Mouse (Mus musculus) hematopoietic stem cell, adult 5-6 weeks (primary cell): ENCODE results near the gene Tmem160. TPM values are rescaled to one million over a fixed set of nuclear protein-coding genes. Genes with fewer than 3 reads are reported as not detected.

Experiments
- ATAC-seq, 2 experiments: fragments of 125-278 bp in 1 of 2; replicated peaks in 1 of 2; 2 replicates each; pipeline ENCODE4 v1.8.0; 2016 to 2017; ENCODE audit warnings: inconsistent platforms in 2 of 2, mild to moderate bottlenecking in 2 of 2, moderate number of reproducible peaks in 2 of 2, low read depth in 1 of 2, moderate TSS enrichment in 1 of 2; ENCODE audit not compliant: low FRiP score in 2 of 2, poor library complexity in 2 of 2, severe bottlenecking in 2 of 2, insufficient read depth in 1 of 2, low TSS enrichment in 1 of 2
- total RNA-seq: library from RNA; stranded (forward); fragments of 172-1452, 232-1000 nt; gene quantifications from 2 replicates; pipeline ENCODE4 v1.2.3, GENCODE M21; 2017

Gene Tmem160
- total RNA-seq: 6.1 and 11.9 TPM in 2 replicates

DNA sequence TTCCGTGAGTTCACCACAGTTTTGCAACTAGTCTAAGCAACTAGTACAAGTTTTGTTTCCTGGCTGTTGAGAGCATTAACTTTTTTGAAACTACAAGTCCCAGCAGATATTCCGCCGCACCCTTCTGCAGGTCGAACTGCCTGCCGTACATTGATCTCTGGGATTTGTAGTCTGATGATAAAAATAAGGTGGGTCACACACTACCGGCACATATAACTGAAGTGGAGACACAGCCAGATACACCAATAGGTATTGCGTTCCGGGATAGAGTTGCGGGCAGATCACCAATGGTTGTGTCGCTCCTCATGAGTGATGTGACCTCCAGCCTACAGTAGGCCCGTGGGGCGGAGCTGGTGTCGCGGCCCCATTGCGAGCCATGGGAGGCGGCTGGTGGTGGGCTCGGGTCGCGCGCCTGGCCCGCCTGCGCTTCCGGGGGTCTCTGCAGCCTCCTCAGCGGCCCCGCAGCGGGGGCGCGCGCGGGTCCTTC, at the start of gene Tmem160:
Gene Tmem160 (plus strand): TSS at position 193 of the 487 bp plus-strand sequence.
- peak; percentile 100 for ATAC-seq

DNA sequence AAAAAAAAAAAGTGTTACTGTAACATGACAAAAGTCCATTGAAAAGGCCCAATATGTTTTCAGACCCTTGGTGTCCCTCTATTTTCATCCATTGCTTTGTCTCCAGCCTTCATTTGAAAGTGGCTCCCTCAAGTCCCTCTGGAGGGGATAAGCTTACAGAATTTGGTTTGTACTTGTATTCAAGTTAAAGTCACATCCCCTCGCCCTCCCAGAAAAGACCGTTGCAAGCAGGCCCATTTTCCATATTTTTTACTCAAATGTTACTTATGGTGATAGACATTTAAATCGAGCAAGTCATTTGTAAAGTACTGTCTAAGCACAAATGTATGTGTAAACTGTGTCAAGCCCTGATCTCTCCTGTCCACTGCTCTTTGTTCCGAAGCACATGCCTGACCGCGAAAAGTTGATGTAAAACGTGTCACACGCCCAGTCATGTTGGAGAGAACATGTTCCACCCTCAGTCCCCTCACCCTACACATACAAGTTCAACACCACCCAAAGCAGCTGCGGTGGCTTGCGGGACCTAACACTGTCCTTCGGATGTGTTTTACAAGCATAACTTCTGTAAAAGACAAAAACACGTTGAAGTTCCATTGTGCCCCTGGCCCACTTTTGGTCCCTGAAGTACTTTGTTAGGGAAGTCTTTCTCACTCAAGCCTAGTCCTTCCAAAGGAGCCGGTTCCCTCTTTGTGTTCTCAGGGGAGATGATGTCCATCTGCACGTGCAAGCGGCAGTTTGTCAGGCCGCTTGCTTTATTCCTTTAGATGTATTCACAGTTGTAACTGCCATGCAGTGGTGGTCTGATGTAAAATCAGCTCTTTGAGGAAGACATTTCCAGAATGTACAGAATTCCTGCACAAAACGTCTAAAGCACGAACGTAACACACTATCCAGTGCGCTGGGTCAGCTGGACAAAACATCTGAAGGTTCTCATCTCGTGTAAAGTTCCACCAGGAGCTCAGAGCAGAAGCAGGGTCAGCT, 49.3 kb upstream of the Tmem160 start:
- no peak for ATAC-seq

DNA sequence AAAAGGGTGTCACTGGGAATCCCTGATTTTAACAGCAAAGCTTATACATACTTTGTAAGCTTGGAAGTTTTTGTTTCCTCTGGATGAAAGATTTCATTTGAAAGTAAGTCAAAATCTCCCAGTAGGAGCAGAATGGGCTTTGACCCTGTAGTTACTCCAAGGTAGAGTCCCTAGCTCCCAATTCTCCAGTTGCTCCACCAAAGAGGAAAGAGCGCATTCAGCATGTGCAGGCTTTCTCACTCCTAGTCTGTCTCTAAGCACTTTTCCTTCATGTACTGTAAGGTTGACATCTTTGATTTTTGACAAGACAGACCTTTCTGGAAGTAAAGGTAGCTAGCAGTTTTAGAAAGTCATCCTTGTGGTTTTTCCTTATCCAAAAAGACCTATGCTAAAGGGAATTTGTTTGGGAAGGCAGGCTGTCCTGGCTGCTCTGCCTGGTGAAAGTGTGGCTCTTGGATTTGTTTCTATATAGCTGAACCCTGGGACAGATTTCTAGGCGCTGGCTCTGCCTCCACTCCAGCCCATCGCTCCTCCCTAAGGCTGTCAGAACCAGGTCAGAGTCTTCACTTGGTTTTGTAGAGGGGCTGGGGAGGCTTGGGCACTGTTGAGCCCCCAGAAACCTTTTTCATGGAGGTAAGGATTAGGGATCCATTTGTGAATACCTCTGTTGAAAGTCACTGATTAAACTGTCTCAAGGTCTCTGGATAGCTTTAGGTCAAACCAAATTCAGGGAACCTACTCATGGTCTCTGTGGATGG, 48.1 kb upstream of the Tmem160 start:
- ATAC-seq: no peak

DNA sequence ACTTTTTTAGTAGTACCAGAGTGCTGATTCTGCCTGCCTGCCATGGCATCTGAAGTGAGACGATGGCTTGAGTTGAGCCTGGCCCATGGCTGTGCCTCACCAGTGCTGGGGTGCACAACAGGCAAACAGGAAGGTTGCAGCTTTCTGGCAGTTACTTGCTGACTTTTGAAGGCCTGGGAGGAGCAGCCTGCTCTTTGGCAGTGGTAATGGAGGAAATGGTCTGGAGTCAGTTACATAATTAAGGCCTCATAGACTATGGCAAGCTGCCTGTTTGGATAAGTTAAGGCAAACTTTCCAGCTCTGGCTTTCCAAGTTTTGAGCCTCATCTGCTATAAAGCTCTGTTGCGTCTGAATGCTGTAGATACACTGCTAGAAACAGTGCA, 47.5 kb upstream of the Tmem160 start:
- ATAC-seq: peak; percentile 10 to 12; a peak in 2 of 4 replicates

DNA sequence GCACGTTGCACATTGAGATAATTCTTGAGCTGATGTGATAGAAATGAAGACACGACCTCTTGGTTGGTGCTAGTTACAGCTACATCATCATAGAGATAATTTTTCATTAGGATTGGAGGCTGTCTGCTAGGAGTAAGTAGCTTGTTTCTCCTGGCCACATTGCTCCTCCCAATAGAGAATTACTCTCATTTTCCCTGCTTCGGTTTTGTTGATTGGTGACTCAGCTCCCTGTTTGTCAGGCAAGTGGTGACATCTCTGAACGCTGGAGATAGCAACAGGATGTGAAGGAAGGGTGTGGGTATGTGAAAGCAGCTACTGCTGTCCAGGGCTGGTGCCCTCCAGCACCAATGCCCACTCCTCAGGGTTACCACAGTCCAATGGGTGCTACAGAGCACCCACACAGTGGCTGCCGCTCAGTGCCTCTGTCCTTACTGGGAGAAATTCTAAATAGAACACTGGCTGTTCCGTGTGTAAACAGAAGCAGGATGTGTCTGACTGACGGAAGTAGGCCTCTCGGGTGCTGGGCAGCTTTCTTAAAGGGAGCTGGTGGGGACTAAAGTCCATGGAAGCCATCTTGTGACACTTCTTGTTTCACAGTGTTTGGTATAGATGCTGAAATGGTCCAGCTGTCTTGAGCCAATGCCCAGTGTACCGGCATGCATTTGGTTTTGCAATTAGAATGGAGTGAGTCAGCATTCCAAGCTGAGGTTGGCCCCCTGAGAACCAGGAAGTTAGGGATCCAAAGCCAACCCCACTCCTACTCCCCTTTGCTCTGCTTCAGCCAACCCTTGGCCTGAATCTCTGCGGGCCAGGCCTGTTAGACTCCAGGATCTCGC, 46.8 kb upstream of the Tmem160 start:
- ATAC-seq: peak; percentile 43 to 64

DNA sequence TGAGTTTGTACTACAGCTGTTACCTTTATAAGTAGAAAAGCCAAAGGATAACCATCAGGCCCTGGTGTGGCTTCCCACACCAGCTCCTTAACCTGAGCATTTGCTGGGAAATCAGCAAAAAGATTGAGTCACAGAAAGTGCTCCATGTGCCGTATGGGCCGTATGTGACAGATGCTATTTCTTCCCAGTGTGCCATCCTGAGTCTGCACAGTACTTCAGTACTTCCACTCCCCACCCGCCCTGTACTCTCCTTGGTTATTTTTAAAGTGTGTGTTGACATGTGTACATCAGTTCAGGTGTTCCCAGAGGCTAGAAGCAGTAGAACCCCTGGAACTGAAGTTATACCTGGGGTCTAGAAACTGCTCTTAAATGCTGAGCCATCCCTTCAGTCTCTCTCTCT, 45.6 kb upstream of the Tmem160 start:
- ATAC-seq: no peak

DNA sequence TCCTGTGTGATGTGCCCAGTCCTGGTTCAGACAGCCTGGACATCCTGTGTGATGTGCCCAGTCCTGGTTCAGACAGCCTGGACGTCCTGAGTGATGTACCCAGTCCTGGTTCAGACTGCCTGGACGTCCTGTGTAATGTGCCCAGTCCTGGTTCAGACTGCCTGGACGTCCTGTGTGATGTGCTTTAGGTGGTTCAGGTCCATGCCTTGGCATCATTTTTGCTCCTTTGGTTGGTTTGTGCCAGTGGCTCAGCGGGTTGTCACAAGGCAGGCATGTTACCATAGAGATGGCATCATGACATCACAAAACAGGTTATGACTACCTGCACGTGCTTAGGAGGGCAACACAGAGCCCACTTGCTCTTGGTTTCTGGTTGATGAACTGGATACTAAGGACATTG, 41.5 kb upstream of the Tmem160 start:
- no peak for ATAC-seq

DNA sequence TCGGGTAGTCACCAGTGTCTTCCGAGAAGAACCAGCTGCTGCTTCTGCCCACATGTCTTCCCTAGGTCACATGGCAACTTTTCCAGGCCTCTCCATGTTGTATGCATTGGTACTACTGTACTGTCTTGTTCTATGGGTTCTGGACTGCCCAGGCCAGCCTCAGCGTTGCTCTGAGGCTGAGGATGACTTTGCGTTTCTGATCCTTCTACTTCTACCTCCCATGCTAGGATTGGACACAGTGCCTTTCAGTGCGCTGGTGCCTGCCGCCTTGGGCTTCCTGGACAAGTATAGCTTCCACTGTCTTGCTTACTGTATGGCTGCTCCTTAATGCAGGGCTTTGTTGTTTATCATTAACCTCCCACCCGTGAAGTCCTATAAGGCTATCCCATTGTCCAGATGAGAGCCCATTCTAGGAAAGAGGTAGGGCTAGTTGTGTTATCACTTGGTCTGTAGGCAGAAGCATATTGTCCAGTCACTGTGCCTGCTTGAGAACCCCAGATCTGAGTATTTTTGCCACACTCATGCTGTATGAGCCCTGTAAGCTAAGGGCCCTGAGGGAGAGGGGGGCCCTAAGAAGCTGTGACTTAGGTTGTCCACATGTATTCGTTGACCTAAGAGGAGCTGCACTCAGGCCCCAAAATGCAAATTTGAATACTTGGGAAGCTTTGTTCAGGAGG, 40.2 kb upstream of the Tmem160 start:
- peak; percentile 40 to 42; a peak in 2 of 4 replicates for ATAC-seq

DNA sequence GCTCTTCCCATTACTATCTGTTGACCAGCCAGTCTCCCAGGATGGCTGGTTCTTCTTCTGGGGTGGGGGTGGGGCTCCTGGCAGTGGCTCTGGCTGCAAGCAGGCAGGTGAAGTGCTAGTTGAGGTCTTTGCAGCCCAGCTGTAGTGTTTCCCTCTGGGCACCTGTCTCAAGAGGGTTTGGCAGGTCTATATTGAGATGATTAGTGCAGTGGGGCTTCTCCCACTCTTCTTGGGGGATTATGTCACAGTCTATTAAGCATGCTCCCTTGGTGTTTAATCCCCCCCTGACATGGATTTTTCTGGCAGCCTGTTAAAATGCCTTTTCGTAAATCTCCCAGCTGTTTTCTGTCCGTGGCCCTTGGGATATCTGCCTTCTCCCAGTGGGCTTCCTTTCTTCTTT, 39.6 kb upstream of the Tmem160 start:
- no peak for ATAC-seq

DNA sequence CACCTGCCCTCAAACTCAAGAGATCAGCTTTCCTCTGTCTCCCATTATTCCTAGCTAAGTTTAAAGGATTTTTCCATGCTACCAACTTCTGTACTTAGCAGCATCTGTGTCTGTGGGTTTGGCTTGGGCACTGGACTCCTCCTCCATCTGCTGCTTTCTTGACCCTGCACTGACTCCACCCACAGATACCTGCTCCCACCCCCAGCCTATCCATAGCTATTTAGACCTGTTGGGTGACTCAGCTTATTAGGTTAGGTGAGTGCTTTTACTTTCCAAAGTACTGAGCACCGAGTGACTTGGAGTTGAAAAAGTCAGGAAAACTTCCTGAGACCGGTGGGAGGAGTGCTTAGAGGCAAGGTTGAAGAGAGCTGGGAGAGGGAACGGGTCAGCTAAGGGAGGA, 37.2 kb upstream of the Tmem160 start:
- ATAC-seq: no peak

DNA sequence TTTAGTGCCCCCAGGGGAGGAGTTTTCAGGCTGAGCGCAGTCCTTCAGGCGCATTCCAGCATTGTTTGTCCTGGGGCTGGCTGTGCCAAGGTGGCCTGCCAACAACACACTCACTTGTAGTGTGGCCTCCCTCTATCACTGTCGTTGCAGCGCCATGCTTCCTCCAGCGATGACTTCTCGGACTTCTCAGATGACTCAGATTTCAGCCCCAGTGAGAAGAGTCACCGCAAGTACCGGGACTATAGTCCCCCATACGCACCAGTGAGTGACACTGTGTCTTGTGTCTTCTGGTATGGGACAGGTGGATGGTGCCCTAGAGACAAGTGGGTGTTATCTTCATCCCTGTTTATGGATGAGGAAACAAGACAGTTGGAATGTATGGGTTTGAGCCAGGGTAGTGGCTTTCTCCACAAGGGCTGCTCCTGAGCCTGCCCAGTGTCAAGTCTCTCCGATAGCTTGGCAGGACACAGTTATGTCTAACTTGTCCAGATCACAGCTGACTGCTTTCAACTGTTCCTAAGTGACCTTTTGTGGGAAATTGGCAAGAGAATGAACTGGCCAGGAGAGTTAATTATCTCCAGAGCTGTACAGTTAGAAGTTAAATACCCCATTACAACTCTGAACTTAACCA, 35.3 kb upstream of the Tmem160 start:
- ATAC-seq: no peak

DNA sequence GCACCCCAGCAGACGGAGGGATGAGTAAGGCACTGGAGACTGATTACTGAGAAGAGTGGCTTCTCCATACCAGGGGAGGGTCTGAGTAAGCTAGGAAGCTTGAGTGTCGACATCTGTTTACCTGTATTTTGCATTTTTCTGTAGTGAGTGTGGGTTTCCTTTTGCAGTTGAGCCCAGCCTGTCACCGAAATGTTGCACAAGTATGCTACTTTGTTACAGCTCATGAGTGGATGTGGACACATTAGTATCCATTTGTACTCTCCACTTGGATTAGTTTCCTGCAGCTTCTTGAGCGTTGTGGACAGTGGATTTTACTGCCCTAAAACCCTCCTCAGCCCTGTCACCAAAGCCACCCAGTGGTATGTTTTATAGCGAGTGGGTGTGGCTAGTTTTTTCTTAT, 33.9 kb upstream of the Tmem160 start:
- no peak; a peak in 1 of 4 replicates for ATAC-seq

DNA sequence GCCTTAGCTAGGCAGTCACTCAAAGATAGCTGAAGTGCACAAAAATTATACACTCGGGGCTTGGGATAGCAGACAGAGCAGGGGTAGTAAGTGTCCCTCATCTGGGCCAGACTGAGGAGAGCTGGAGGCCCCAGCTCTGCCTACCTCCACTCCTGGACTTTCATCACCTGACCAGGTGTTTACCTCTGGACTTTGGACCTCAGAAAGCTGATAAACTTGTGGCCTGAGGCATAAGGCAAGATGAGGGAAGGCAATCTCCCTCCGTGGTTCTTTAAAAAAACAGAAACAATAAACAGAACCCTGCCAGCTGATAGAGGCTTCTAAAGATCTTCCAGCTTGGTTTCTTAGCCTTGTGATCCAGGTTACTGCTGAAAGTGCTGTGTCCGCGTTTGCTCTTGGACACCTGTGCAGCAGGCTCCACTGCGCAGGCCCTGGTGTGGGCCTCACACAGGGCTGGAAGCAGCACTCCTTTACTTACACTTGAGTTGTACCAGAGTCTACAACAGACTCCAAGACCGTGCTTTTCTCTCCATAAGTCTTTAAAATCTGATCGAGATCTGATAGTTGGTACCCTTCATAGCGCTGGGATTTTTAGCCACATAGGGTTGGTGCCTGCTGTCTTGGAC, 32.0 kb upstream of the Tmem160 start:
- ATAC-seq: no peak

DNA sequence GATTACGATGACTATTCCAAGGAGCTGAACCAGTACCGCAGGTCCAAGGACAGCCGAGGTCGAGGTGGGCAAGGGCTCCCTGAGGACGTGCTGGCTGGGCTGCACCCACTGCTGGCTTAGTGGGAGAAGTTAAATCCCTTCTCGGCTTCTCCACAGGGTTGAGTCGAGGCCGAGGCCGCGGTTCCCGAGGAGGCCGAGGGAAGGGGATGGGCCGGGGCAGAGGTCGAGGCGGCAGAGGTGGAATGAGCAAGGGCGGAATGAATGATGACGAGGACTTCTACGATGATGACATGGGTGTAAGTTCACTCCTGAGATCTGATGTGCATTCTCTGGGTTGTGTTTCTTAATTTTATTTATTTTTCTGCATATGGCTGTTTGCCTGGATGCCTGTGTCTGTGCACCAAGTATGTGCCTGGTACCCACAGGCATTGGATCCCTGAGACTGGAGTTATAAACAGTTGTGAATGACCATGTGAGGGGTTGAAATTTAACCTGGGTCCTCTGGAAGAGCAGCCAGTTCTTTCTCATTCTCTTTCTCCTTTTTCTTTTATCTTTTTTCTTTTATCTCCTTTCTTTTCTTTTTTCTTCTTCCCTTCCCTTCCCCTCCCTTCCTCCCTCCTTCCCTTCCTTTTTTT, 30.2 kb upstream of the Tmem160 start:
- ATAC-seq: no peak

DNA sequence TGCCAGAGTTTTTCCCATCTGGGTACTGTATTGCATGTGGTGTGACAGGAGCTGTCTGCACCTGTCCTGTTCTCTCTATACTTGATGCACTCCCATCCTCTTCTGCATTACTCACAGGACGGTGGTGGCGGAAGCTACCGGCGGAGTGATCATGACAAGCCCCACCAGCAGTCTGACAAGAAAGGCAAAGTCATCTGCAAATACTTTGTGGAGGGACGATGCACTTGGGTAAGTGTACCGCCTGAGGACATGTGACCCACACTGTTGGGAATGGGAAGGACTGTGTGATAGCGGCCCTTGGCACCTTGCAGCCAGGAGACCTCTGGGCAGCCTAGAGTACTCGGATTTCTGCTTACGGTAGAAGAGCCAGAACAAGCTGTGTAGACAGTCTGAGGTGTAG, 28.8 kb upstream of the Tmem160 start:
- no peak for ATAC-seq

DNA sequence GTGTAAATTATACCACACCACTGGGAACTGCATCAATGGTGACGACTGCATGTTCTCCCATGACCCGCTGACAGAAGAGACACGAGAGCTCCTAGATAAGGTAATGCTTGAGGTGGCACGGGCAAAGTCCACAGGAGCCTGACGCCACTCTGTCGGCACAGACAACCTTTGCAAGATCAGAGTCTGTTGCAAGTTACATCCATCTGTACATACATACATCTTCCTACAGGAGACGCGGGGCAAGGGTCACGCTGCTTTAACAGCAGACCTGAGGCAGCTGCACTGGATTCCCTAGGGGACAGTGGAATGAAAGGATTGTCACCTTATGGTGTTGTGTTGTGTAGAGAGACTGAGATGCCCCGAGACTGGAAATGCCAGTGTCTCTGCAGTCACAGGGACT, 26.9 kb upstream of the Tmem160 start:
- ATAC-seq: 0 out of 4 replicates have a peak, but pooled peaks of 1 of the 2 experiments have one; percentile 25
